Mouse (Mus musculus) lung, postnatal 14 days (tissue): ENCODE results near the gene Mien1.

ENCODE experiments used
- DNase-seq: peaks from one replicate; pipeline ENCODE4 v3.0.0; 2021

Mien1 gene

DNA sequence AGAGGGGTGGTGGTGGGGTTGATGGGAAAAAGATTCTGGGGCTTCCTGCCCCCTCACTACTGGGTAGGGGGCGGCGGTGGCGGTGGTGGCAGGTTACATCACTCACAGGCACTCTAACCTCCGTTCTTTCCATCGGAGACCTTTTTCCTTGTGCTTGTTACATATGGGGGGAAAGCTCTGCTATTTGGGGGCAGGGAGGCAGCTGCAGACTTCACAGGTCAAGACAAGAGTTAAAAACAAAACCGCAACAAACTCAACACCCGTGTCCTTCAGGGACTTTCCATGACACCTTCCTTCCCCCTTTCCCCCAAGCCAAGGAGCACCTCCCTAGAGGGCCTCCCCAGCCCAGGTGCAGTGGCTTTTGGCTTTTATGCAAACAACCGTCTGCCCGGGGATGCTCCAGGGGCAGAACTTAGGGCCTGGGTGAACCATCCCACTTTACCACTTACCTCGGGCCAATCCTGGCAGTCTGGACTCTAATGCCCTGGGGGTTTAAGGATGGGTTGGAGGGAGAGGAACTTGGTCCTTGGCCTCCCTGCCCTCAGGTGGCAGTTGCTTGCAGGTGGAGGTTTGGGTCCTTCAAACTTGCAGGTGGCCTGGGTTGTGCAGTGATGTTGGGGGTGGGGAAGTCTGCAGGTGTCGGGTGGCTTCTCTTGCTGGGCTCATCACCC is 20.4 kb upstream of the Mien1 start:
- DNase-seq = no peak

DNA sequence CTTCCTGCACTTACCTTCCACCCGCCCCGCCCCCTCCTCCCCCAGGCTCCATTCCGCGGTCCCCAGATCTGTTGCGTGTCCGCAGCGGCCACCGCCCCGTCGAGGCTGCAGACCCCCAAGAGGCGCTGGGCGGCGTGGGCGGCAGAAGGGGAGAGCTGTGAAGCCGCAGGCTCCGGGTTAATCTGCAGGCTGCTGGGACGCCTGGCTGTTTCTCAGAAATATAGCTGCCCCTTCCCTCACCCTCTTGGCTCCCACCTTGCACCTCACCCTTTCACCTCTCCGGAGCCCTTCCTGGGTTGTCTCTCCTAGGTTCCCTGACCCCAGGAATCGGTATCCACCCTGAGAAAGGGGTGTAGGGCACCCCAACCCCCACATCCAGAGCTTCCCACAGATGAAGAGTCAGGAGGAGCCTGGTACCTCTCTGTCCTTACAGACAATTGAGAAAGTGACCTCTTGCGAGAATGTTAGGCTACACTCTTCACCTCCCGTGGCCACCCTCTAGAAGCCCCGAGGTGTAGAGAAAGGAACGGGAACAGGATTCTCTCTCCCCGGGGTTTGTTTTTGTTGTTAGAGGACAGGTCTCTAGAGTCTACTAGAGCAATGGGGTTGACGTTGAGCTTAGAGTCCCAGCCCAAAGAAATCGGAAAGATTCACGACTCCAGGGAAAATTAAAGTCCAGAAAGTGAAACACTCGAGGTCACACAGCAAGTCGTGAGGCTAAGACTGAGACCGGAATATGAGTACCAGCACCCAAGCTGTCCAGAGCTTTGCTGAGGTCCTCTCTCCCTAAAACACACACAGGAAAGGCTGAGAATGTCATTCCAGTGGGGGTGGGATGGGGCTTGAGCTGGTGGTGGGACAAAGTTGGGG is 19.6 kb upstream of the Mien1 start:
- no peak for DNase-seq

DNA sequence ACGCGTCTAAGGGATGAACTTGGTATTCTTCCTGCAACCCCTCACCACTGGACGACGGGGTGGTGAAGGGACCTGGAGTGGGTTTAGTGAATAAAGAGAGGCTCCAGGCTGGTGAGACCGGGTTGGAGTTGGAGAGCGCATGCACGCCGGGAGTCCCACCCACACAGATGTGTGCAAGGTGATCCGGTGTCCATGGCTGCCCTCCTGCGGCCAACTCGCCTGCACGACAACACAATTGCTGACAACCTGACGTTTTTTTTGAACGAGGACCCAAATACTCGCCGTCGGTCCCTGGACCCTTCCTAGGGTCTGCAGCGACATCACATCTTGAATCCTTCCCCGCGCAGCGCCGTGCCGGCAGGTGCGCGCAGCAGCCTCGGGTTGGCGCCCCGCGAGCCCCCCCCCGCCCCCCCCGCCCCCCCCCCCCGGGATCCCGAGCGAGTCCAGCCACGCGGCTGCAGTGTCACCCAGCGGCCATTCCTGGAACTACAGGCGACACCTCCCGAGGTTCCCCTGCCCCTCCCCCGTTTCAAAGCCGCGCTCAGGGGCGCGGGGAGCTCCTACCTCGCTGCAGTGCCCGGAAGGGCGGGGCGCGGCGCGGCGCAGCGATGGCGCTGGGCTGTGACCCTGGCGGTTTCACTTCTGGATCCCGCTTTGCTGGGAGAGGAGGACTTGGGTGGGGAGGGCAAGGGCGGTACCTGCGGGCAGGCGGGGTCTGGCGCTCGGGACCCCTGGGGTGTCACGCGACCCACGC is 18.8 kb upstream of the Mien1 start:
- DNase-seq = peak; percentile 93

DNA sequence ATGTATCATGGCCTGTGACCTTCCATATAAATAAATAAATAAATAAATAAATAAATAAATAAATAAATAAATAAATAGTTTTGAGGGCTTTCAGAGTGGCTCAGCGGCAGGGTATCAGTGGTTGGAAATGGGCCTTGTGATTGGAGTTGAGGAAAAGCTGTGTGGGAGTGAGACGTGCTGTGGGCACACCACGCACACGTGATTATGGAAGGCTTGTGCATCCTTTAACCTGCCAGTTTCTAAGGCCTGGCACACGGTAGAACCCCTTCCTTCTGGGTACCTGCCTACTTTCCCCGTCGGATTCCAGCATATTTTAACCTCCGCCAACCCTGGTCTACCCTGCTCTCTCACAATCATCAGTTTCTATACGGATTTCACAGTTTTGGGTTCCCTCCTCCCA is 18.2 kb upstream of the Mien1 start:
- no peak for DNase-seq

DNA sequence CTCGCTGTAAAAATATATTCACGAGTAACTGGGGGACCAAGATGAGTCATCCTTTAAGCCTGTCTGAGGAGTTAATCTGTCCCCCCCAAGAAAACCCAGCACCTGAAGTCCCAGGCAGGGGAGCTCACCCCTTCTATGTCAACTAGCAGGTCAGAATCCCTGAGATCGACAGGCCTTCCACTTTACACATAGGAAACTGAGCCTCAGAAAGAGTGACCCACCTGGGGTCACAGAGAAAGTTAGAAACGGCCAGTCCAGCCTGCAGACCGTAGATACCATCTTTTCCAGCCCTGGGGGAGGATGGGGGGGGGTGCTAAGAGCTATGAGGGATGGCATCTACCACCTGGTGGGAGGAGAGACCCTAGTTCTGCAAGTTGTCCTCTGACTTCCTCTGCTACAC is 17.8 kb upstream of the Mien1 start:
- DNase-seq = no peak

DNA sequence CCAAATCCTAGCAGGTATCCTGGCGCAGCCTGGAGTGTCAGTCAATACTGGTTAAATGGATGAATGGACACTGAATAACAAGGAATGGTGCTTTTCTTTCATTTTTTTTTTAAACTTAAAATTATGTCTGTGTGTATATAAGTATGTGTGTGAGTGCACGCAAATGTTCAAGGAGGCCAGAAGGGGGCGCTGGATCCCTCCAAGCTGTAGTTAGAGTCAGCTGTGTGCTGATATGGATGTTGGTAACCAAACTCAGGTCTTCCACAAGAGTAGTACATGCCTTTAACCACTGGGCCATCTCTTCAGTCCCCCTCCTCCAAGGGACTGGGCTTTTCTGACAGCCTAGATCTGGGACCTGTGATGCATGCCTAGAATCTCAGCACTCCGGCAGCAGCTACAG is 16.7 kb upstream of the Mien1 start:
- DNase-seq = no peak

DNA sequence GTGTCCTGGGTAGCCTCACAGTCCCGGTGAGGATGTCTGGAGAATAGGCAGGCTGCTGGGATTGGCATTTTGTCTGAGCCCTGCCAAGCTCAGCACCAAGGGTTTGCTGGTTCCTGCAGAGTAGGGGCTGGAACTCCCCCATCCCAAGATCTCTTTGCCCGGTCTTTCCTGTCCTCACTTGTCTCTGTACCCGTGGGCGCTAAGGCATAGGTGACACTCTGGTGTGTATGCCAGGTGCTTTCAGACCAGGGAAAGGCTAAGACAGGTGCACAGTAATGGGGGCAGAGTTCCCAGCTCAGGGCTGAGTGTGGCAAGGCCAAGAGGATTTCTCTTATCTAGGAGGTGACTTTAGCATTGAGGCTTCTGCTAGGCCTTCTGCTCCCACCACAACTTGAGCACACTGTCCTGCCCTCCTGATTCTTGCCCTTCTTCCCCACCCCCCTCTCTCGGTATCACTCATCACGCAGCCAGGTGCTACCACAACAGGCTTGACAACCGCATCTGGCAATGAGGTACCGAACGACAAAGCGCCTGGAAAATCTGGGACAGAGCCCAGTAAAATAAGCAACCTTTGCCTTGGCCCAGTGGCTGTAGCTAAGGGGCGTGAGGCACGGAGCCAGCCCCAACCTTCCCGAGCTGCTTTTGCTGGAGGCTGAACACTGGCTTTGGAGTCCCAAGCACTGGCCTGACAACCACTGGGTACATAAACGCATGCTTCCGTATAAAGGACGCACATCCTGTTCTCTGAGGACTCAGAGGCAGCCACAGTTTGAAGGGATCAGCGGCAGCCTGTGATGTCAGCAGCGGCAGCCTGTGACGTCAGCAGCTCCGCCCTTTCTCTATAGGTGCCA is 11.4 kb upstream of the Mien1 start:
- no peak for DNase-seq

DNA sequence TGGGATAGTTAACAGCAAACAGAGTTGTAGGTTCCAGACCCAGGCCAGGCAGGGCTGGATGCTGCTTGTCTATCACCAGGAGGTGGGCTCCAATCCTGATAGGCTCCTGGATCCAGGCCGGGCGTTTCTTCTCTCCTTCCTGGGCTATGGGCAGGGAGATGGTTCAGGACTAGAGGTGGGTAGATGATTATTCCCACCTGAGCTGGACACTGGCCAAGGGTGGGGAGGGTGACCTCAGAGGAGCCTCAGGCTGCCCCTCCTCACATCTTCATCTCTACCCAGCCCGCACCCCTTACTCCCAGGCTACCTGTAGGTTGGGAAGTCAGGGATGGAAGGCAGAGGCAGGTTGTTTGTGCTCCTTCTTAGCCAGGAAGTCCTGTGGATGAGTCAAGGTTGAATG is 10.6 kb upstream of the Mien1 start:
- DNase-seq = no peak

DNA sequence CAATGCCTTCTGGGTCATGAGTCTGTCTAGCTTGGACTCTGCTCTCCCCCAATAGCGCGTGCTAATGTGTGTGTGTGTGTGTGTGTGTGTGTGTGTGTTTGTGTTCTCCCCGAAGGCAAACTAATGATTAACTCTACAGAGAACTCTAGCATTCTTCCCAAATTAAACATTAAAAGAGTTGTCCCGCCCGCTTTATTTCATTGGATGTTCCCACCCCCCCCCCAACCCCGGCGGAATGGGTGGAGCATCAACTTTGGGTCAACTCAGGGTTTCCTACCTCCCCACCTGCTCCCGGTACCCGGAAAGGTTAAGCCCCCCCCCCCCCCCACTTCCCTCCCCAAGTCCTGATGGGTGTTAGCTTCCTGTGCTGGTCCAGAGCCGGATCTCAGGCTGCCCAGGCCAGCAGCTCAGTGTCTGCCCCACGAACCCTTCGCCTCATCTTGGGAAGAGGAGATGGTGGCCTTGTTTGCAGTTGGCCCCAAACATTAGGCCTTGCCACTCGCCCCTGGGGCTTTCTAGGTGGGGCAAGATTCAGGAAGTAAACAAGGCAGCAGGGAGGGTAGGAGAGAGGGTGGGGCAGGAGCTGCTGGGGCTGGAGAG is 9.5 kb upstream of the Mien1 start:
- no peak for DNase-seq

DNA sequence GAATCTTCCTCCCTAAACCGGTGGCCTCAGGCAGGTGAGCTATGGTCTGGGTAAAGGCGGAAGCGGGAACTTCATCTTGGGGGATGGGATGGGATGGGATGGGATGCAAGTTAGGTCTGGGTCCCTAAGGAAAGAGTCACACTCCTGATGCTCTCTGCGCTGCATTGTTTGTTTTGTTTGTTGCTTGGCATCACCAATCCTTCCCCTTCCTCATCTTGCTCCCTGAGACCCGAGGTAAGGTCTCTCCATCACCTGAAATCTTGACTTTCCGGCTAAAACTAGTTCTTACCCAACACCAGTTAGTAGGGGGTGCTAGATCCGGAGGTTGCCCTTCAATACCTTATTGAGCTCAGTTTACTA is 8.7 kb upstream of the Mien1 start:
- no peak for DNase-seq

DNA sequence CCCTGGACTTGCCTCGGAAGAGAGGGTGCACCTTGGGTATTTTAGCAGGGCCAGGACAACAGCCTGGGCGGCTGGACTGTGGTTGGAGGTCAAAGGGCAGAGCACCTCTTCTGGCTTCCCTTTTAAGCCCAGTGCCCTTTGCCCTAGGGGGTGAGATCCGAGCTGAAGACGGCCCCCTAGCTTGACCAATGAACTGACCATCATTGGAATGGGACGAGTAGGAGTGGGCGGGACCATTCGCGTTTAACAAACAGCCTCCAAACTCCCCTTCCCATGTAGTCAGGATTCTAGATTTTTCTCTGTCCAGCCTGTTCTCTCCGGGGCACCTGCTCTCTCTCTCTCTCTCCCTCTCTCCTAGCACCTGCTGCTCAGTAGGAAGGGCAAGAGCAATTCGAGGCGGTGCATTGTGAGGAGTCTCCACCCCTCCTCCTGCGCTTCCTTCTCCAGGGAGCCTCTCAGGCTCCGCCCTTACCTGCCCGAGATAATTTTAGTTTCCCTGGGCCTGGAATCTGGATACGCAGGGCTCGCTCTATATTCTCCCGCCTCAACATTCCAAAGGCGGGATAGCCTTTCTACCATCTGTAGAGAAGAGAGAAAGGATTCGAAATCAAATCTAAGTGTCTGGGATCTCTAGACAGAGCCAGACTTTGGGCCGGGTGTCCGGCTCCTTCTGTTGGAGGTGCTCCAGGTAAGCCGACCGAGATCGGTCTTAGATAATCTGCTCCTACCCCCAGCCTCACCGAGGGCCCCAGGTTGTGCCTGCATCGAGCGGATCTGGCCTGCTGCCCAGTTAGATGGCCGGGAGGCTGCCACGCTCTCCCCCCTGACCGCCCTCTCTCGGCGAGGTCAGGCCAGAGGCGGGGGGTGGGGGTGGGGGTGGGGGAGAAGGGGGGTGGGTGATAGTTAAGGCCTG is 8.0 kb upstream of the Mien1 start:
- DNase-seq = peak; percentile 55

DNA sequence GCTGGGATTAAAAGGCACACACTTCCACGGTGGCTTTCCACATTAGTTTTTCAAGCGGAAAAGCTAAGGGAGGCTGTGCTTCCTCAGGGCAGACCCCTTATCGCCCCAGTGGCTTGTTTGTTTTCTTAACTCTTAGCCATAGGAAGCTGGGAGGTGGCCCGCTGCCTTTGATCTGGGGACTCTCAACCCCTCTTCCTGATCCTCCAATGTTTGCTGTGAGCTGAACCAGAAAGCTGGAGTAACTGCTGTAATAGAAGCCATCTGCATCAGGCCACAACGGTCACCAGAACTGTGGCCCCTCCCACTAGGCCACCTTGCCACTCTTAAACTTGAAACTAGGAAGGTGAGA is 7.4 kb upstream of the Mien1 start, which contains the start of gene Grb7:
Grb7 (plus strand) TSS at position 182 of the 349 bp plus-strand sequence.
- no peak for DNase-seq

DNA sequence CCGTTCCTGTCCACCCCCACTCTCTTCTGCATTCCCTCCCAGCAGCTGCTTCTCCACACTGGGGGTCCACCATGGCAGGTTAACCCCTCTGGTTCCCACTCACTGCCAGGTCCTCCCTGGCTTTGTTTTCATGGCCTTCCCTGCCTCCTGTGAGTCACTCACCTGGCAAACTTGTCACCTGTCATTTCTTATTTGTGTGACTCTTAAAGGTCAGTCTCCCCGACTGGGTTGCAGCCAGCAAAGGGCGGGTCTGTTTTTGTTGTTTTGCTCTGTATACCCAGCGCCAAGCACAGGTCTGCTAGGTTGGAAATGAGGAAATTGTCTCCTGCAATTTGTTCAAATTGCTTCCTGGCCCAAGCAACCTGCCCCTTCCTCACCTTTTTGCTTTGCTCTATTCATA is 6.9 kb upstream of the Mien1 start:
- no peak for DNase-seq

DNA sequence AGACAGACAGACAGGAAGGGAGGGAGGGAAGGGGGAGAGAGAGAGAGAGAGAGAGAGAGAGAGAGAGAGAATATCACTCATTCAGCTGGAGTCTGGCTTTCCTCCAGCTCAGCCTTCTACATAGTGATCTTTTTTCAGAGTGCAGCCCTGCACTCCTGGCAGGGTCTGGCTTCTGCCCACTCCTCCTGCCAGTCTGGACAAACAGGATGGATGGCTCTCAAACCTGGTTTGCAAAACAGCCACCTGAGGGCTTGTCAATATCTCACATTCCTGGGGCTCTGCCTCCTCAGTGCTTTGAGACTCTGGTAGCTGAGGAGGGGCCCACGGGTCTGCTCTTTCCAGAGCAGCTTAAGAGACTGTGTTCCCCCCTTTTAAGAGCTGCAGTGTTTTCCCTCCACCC is 6.4 kb upstream of the Mien1 start:
- DNase-seq = no peak

DNA sequence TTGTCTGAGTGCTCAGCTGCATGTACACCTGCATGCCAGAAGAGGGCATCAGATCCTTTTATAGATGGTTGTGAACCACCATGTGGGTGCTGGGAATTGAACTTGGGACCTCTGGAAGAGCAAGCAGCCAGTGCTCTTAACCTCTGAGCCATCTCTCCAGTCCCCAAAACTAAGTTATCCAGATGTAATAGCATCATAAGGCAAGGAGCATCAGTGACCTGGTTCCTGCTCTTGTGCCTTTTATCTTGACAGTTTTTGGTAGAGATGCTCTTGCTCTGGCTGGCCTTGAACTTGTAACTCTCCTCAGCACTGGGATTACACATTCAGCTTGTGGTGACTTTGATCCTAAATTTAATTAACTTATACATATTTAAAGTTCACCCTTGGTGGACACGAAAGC is 4.9 kb upstream of the Mien1 start:
- no peak for DNase-seq

DNA sequence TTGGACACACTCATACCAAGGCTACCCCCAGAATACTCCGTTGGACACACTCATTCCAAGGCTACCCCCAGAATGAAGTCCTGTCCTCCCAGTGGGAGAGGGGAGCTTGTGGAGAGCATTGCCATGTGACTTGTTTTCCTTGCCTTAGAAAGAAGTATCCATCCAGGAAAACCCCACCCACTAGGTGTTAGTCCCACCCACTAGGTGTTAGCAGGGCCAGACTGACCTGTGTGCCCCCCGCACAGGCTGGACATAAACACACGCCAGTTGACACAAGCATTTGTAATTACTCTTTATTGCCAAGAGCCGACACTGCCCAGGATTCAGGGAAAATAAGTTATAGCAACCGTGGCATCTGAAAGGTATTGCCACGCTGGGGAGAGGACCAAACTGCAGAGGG is 1.4 kb downstream of the Mien1 start:
- DNase-seq = no peak

DNA sequence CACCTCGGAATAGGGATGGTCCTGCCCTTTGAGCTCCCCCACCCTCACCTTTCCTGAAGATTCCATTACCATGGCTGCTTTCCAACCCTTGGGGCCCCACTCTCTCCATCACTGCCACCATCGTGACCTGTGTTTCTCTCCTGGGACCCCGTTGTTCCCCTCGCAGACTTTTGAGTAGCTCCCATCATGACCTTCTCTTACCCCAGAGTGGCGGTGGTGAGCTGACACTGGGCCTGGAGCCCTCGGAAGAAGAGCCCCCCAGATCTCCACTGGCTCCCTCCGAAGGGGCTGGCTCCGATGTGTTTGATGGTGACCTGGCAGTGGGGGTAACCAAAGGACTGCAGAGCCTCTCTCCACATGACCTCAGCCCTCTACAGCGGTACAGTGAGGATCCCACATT is 3.1 kb downstream of the Mien1 start:
- DNase-seq = no peak

DNA sequence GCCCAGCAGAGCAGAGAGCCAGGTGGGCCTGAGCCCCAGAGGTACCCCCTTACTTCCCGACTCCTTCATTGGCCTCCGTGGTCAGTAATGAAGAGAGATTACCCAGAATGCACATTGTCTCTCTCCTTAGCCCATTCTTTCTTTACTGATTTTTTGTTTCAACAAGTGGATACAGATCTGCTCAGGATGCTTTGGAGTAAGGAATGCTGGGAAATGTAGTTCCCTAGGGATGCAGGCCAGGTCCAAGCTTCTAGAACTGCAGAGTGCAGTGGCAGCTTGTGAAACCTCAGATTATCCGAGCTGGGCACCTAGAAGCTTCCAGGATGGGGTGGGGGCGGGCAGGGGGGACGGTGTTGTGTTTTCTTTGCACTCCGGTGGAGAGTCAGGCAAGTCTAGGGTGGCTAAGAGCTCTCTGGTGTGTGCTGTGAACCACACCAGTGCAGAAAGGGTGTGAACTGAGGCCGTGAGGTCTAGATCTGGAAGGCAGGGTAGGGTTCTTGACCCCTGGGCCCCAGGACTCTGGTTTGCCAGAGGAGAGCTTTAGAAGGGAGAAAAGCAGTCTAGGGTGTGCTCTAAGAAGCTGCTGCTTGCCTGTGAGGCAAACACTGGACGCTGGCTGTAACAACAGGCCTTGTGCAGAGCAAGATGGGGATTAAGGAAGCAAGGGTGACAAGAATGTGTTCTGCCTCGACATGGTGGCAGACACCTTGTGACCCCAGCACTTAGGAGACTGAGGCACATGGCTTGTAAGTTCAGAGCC is 6.9 kb downstream of the Mien1 start:
- DNase-seq = no peak

DNA sequence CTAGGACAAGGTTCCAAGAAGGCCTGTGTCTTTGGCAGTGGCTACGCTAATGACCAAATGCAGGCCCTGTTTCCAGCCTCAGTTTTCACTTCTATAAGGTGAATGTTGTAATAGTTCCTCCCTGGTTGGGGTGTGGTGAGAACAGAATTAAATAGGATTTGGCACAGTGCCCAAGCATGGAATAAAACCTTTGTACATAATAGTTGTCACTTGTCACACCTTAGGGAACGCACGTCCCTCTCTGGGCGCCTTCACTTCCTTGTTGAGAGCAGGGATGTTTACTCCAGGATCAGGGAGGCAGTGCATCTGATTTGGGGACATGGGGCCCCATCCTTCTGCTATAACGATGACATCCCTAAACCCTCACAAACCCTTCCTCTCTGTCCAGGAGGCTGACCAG is 10.4 kb downstream of the Mien1 start:
- no peak for DNase-seq

DNA sequence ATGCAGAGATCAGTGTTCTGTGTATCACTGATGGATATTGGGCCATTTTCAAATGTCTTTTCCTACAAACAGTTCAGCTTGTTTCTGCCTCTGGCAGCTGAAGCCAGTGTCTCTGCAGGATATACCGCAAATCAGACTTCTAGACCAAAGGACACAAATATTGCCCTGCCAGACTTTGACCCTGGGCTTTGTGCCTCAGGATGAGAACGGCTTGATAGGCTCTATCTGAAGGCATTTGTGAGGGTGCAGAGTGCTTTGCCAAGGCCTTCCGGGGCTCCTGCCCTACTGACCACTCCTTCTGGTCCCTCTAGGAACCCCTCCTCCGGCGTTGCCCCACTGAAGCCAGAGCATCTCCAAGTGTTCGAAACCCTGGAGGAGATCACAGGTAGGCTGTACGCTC is 12.2 kb downstream of the Mien1 start:
- no peak for DNase-seq
